Mouse (Mus musculus): ENCODE measurements around the gene Rhbdd1. TPM values are rescaled to one million over a fixed set of nuclear protein-coding genes. Genes with fewer than 3 reads are reported as not detected.

Rhbdd1 gene
- polyA plus RNA-seq, 1 experiment from 2014 or later, result 11.0 TPM

GRCm38 (mm10) chr1:82429061-82429460 is 112.8 kb downstream of the Rhbdd1 start:
- 24% methylated on average over 1 of the region's 1 CpGs for WGBS
- Histone ChIP-seq H3K4me3 (no peak overlapping the region), H3K27ac (no peak overlapping the region), H3K27me3 (ENCODE audit: insufficient read depth, poor library complexity, severe bottlenecking) (no peaks in the 10 kb centered on the region), H3K36me3 (no peaks in the 10 kb centered on the region), H3K4me1 (peaks cover 9% of the 10 kb centered on the region; the same call in 1 of the 2 replicates), H3K9me3 (no peaks in the 10 kb centered on the region)
- DNase-seq (ENCODE audit: low spot score), result no peak

DNA sequence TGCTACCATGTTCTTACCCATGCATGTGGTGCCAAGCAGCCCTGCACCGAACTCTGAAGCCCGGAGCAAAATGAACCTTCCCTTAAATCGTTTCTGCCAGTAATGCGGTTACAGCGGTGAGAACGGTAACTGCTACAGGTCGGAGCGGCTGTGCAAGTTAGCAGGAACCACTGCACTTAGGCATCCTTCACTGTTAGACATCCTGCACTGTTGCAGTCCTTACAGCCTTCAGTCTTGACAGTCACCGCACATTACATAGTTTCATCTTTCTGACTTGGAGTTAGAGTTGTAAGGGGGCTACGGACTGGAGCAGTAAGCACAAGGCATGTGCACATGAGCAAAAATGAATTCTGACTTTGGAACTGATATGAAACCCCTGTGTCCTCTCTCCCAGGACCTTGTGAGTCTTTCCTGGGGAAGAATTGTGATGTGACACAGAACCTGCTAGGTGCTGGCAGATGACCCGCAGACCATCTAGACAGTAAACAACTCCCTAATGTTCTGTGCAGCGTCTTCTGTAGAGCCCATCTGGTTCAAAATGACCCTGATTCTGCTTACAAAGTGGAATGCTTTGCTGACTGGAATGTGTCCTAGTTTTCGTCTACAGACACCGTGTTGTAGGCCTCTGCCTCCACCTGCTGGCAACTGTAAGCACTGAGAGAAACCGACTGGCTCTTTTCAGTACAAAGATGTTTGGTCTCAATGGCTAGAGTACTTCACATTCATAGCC is 116.8 kb downstream of the Rhbdd1 start:
- H3K9me3 ChIP-seq, result no peaks in the 10 kb centered on the region
- 61% methylated on average over 15 of the region's 15 CpGs for WGBS
- H3K27ac ChIP-seq, result no peak overlapping the region
- H3K4me3 ChIP-seq, result no peak overlapping the region
- no peaks in the 10 kb centered on the region; the same call in 1 of the 2 replicates for H3K27me3 ChIP-seq (ENCODE audit: insufficient read depth, poor library complexity, severe bottlenecking)
- H3K36me3 ChIP-seq, result no peaks in the 10 kb centered on the region
- DNase-seq (ENCODE audit: low spot score), result peak; percentile 82
- peaks cover 9% of the 10 kb centered on the region; the same call in 1 of the 2 replicates for H3K4me1 ChIP-seq

DNA sequence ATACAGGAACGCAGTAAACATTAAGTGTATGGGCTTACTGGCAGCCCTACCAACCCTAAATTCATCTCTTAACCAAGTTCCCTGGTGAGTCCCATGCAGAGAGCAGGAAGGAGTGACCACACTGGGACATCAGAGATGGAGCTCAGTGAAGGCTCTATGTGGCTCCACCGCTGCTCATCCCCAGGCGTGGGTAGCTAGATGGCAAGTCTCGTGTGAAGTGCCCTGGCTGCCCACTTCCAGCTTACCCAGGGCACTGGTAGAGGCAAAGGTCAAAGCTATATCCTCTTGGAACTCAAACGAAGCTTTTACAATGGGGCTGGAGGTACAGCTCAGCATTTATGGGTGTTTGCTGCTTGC is 117.4 kb downstream of the Rhbdd1 start:
- Histone ChIP-seq H3K27ac (no peak overlapping the region), H3K9me3 (no peaks in the 10 kb centered on the region), H3K36me3 (no peaks in the 10 kb centered on the region), H3K27me3 (ENCODE audit: insufficient read depth, poor library complexity, severe bottlenecking) (no peaks in the 10 kb centered on the region; the same call in 1 of the 2 replicates), H3K4me3 (no peak overlapping the region), H3K4me1 (peaks cover 9% of the 10 kb centered on the region; the same call in 1 of the 2 replicates)
- DNase-seq (ENCODE audit: low spot score), result no peak
- 72% methylated on average over 5 of the region's 5 CpGs for WGBS

GRCm38 (mm10) chr1:82437273-82437672 is 121.0 kb downstream of the Rhbdd1 start:
- no peak for DNase-seq (ENCODE audit: low spot score)
- peaks cover 4% of the 10 kb centered on the region; the same call in 1 of the 2 replicates for H3K4me1 ChIP-seq
- H3K27me3 ChIP-seq (ENCODE audit: insufficient read depth, poor library complexity, severe bottlenecking), result no peaks in the 10 kb centered on the region; the same call in 1 of the 2 replicates
- no peak overlapping the region for H3K4me3 ChIP-seq
- 86% methylated on average over 3 of the region's 3 CpGs for WGBS
- H3K27ac ChIP-seq, result no peak overlapping the region
- H3K9me3 ChIP-seq, result no peaks in the 10 kb centered on the region
- no peaks in the 10 kb centered on the region for H3K36me3 ChIP-seq

- H3K36me3 ChIP-seq, result no peaks in the 10 kb centered on the region
- no peak for DNase-seq (ENCODE audit: low spot score)
- no peaks in the 10 kb centered on the region for H3K9me3 ChIP-seq
- no peak overlapping the region for H3K4me3 ChIP-seq
- 46% methylated on average over 1 of the region's 1 CpGs for WGBS
- H3K27me3 ChIP-seq (ENCODE audit: insufficient read depth, poor library complexity, severe bottlenecking), result no peaks in the 10 kb centered on the region
- H3K4me1 ChIP-seq, result no peaks in the 10 kb centered on the region
- no peak overlapping the region for H3K27ac ChIP-seq
Measured at GRCm38 (mm10) chr1:82440123-82440522, 123.9 kb downstream of the Rhbdd1 start.

- 73% methylated on average over 4 of the region's 4 CpGs for WGBS
- Histone ChIP-seq H3K4me3 (no peak overlapping the region), H3K4me1 (no peaks in the 10 kb centered on the region), H3K9me3 (no peaks in the 10 kb centered on the region), H3K27me3 (ENCODE audit: insufficient read depth, poor library complexity, severe bottlenecking) (no peaks in the 10 kb centered on the region), H3K27ac (no peak overlapping the region), H3K36me3 (no peaks in the 10 kb centered on the region)
- no peak for DNase-seq (ENCODE audit: low spot score)
Measured at GRCm38 (mm10) chr1:82443517-82443916, 127.3 kb downstream of the Rhbdd1 start.

DNA sequence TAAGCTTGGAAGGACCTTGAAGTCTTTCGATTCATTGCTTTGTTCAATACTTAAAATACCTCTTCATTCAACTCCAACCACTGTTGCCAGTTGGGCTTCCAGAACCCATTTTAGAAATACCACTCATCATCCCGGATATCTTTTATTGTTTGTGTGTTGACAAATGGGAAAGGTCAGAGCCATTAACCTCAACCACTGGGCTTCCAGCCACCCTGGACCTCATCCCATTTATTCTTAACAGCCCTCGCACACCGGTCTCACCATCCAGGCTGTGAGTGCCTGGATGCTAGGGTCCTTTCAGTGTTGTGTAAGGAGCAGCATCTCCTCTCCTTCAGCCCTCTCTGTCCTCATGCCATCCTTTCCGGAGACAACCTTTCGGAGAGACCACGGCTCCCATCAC is 129.8 kb downstream of the Rhbdd1 start:
- Histone ChIP-seq H3K4me3 (no peak overlapping the region), H3K9me3 (no peaks in the 10 kb centered on the region), H3K27me3 (ENCODE audit: insufficient read depth, poor library complexity, severe bottlenecking) (no peaks in the 10 kb centered on the region), H3K27ac (no peak overlapping the region), H3K4me1 (no peaks in the 10 kb centered on the region), H3K36me3 (no peaks in the 10 kb centered on the region)
- 90% methylated on average over 7 of the region's 7 CpGs for WGBS
- DNase-seq (ENCODE audit: low spot score), result no peak

GRCm38 (mm10) chr1:82449851-82450250 is 133.6 kb downstream of the Rhbdd1 start:
- Histone ChIP-seq H3K9me3 (no peaks in the 10 kb centered on the region), H3K36me3 (no peaks in the 10 kb centered on the region), H3K4me3 (no peak overlapping the region), H3K4me1 (no peaks in the 10 kb centered on the region), H3K27me3 (ENCODE audit: insufficient read depth, poor library complexity, severe bottlenecking) (no peaks in the 10 kb centered on the region), H3K27ac (no peak overlapping the region)
- WGBS, result 67% methylated on average over 4 of the region's 4 CpGs
- no peak for DNase-seq (ENCODE audit: low spot score)

- no peaks in the 10 kb centered on the region for H3K36me3 ChIP-seq
- H3K4me1 ChIP-seq, result no peaks in the 10 kb centered on the region
- H3K4me3 ChIP-seq, result no peak overlapping the region
- no peak overlapping the region for H3K27ac ChIP-seq
- 35% methylated on average over 6 of the region's 6 CpGs for WGBS
- no peaks in the 10 kb centered on the region for H3K27me3 ChIP-seq (ENCODE audit: insufficient read depth, poor library complexity, severe bottlenecking)
- no peaks in the 10 kb centered on the region for H3K9me3 ChIP-seq
- no peak for DNase-seq (ENCODE audit: low spot score)
Measured at GRCm38 (mm10) chr1:82451927-82452651, 135.8 kb downstream of the Rhbdd1 start.

GRCm38 (mm10) chr1:82454031-82454430 is 137.8 kb downstream of the Rhbdd1 start:
- Histone ChIP-seq H3K4me1 (no peaks in the 10 kb centered on the region), H3K9me3 (no peaks in the 10 kb centered on the region), H3K36me3 (no peaks in the 10 kb centered on the region), H3K4me3 (no peak overlapping the region), H3K27ac (no peak overlapping the region), H3K27me3 (ENCODE audit: insufficient read depth, poor library complexity, severe bottlenecking) (no peaks in the 10 kb centered on the region)
- WGBS, result 90% methylated on average over 3 of the region's 3 CpGs
- no peak for DNase-seq (ENCODE audit: low spot score)

DNA sequence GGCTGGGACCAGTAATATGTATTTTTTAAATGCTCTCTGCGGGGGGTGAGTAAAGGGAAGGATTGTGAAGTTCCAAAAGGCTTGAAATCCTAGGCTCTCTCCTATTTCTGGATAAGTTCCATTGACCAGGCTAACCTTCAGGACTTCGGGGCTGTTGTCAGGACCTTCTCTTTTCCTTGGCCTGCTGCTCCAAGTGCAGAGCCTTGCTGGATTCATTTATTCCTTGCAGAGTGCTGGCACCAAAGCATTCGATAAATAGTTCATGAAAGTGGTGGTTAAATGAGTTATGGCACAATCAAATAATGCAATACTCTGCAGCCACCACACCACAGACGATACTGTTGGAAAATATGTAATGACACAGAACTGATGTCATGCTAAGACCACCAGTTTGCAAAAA is 143.1 kb downstream of the Rhbdd1 start:
- H3K9me3 ChIP-seq, result no peaks in the 10 kb centered on the region
- no peak overlapping the region for H3K27ac ChIP-seq
- H3K36me3 ChIP-seq, result no peaks in the 10 kb centered on the region
- no peak overlapping the region for H3K4me3 ChIP-seq
- H3K4me1 ChIP-seq, result 0 out of 2 replicates have a peak, but pooled peaks cover 4% of the 10 kb centered on the region
- 77% methylated on average over 4 of the region's 4 CpGs for WGBS
- DNase-seq (ENCODE audit: low spot score), result no peak
- H3K27me3 ChIP-seq (ENCODE audit: insufficient read depth, poor library complexity, severe bottlenecking), result no peaks in the 10 kb centered on the region

GRCm38 (mm10) chr1:82459926-82460325 is 143.7 kb downstream of the Rhbdd1 start:
- Histone ChIP-seq H3K36me3 (no peaks in the 10 kb centered on the region), H3K4me3 (no peak overlapping the region), H3K9me3 (no peaks in the 10 kb centered on the region), H3K27me3 (ENCODE audit: insufficient read depth, poor library complexity, severe bottlenecking) (no peaks in the 10 kb centered on the region), H3K27ac (no peak overlapping the region), H3K4me1 (0 out of 2 replicates have a peak, but pooled peaks cover 4% of the 10 kb centered on the region)
- DNase-seq (ENCODE audit: low spot score), result no peak
- 73% methylated on average over 2 of the region's 2 CpGs for WGBS

- Histone ChIP-seq H3K27ac (no peak overlapping the region), H3K36me3 (no peaks in the 10 kb centered on the region), H3K27me3 (ENCODE audit: insufficient read depth, poor library complexity, severe bottlenecking) (no peaks in the 10 kb centered on the region), H3K4me1 (0 out of 2 replicates have a peak, but pooled peaks cover 4% of the 10 kb centered on the region), H3K4me3 (no peak overlapping the region), H3K9me3 (no peaks in the 10 kb centered on the region)
- 65% methylated on average over 4 of the region's 4 CpGs for WGBS
- DNase-seq (ENCODE audit: low spot score), result no peak
Measured at GRCm38 (mm10) chr1:82461041-82461440, 144.8 kb downstream of the Rhbdd1 start.

All from heart, embryonic 10.5 days (tissue).